Mouse (Mus musculus) gastrocnemius, postnatal 10 days (tissue): Measurements from ENCODE around the gene Gm6592. TPM values are rescaled to one million over a fixed set of nuclear protein-coding genes. Genes with fewer than 3 reads are reported as not detected.
"Not testable (repeated sequence)": the region's sequence is repeated elsewhere in the genome, so short reads cannot be mapped to it uniquely, and the experiment has no call there.

Experiments
- DNase-seq: peaks from one replicate; pipeline ENCODE4 v3.0.0; 2021; ENCODE audit warnings: mixed read lengths
- long read RNA-seq, 2 experiments: library from polyadenylated mRNA; stranded (forward); transcript quantifications; one replicate each; pipeline ENCODE4 v2.0.0; 2021
- total RNA-seq, 2 experiments: library from RNA; stranded (reverse); gene quantifications; 2 replicates each; pipeline ENCODE4 v1.2.3; 2021

Gm6592 gene
- not detected for total RNA-seq
- long read RNA-seq, experiment 1 = 0 reads
- long read RNA-seq, experiment 2 = 0 reads

GRCm38 (mm10) chrX:8843694-8844093 lies at the start of gene Gm6592:
Gene Gm6592, plus strand, starts transcription at chrX:8843994.
- no peak for DNase-seq

DNA sequence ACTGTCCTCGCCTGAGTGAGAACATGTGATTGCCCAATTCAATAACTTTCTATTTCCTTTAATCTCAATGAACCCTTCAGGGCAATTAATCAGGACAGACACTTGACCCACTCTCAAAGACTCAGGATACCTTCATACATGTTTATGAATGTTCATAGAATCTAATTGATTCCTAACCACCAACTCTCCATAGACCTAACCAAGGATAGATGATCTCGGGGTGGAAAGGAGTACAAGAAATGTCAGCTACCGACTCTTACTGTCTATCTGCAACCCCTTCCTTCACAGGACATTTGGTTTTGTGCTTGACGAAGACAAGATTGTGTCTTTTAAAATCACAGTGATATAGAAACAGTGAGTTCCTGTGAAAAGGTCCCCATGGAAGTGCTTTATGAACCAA lies 40.4 kb upstream of the Gm6592 start, which contains the start of gene Ssxb5:
TSS of gene Ssxb5 (plus strand) at position 301 of the 400 bp plus-strand sequence.
- not testable (repeated sequence) for DNase-seq

DNA sequence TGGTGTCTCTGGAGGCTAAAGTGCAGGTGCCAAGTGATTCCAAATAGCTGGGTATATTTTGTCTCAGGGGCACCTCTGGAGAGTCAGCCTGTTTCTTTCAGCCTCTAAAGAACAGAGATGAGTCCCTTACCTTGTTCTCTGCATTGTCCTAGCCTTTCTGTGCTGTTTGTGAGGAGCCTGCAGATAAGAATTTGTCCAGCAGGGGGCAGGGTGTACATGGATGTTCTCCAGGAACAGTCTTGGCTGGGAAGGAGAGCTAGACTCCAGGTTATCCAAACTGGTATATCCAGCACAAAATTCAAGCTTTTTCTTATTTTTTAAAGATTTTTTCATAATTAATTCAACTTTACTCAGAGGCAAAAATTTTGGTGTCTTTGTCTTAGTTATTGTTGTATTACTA lies 11.8 kb upstream of the Gm6592 start:
- peak; percentile 53 for DNase-seq

DNA sequence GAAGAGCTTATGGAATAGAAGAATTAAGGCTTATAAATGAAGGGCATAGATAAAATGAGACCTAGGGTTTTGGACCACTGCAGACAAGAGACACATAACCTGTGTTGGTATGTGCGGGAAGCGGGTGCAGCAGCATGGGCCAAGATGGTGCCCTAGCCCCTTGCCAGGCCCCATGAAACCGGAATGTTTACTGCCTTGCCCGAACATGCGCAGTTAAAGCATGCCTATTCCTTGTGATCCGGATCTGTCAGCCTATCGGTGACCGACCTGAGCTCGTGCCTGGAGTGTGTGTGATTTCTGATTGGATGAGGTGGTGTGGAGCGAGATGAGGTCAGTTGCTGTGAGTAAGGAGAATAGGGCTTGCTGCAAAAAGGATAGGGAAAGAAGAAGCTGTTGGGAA lies 8.7 kb downstream of the Gm6592 start:
- no peak for DNase-seq

- DNase-seq = peak; percentile 54
These were observed 20.5 kb downstream of the Gm6592 start for GRCm38 (mm10) chrX:8864331-8864730.

- DNase-seq = not testable (repeated sequence)
These were observed 30.2 kb downstream of the Gm6592 start, which contains the start of gene Gm5751 for GRCm38 (mm10) chrX:8873953-8874352. Gene Gm5751, plus strand, starts transcription at chrX:8874253.

- DNase-seq = no peak
These were observed 40.5 kb downstream of the Gm6592 start for GRCm38 (mm10) chrX:8884336-8884735.

DNA sequence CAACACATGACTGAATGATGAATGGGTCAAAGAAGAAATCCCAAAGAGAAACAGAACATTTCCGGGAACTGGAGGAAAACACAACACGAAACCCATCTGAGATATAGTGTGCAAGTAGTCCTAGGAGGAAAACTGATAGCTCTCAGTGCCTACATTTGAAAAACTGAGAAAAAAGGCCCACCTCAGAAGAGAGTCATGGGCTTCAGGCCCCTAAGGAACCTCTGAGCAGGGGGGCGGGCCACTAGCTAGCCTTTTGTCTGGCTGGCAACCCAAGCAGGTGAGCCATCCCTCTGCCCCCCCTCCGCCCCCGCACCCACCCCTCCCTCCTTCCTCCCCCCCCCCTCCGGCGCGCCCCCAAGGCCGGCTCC lies 48.2 kb downstream of the Gm6592 start:
- DNase-seq = no peak

DNA sequence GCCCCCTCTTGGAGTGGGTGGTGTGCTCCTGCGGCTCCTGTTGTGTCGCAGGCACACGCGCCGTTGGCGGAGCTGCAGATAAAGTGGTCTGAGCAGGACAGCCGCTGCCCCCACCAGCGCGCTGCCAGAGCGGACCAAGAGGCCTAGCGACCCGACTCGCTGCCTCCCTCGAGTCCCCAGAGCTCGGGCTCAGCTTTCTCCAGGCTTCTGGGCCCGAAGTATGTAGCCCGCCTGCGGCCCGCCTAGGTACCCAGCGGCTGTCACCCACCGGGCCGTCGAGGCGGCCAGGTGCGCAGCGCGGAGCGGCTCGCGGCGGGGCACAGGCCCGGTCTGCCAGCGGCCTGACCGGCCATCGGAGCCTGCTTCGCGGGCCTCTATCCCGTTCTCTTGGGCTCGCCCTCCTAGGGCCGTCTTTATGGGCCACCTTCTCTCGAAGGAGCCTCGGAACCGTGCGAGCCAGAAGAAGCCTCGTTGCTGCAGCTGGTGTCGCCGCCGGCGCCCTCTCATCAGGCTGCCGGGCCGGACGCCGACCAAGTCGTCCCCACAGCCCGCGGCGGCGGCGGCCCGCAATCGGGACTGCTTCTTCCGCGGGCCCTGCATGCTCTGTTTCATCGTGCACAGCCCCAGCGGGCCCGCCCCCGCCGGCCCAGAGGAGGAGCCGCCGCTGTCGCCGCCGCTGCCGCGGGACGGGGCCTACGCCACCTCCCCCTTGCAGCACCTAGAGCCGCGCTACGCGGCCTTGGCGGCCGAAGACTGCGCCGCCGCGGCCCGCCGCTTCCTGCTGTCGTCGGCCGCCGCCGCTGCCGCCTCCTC lies 48.8 kb downstream of the Gm6592 start, which contains the start of gene B630019K06Rik:
TSS of gene B630019K06Rik (plus strand) at position 40 of the 813 bp plus-strand sequence.
- peak; percentile 57 for DNase-seq

- DNase-seq = no peak
These were observed 49.4 kb downstream of the Gm6592 start for GRCm38 (mm10) chrX:8893182-8893651.

Other genes starting within 250 kb of the Gm6592 start
- gene Ssxb8, start 153.2 kb upstream of the Gm6592 start, total RNA-seq = not detected
- gene Ssx9, start 95.6 kb upstream of the Gm6592 start, total RNA-seq = not detected
- not detected for gene Ssxb5, start 40.3 kb upstream of the Gm6592 start, total RNA-seq
- not detected for gene Gm5751, start 30.3 kb downstream of the Gm6592 start, total RNA-seq
- gene B630019K06Rik, start 48.4 kb downstream of the Gm6592 start, total RNA-seq = 1 to 10 TPM; 1.7 TPM
- gene Fthl17b, start 119.0 kb downstream of the Gm6592 start, total RNA-seq = not detected
- not detected for gene Fthl17c, start 132.6 kb downstream of the Gm6592 start, total RNA-seq
- not detected for gene Fthl17d, start 142.8 kb downstream of the Gm6592 start, total RNA-seq
- not detected for gene Fthl17e, start 189.5 kb downstream of the Gm6592 start, total RNA-seq
- not detected for gene Fthl17f, start 219.0 kb downstream of the Gm6592 start, total RNA-seq